Mouse (Mus musculus): ENCODE measurements at regions not wholly inside any gene's neighbourhood (a gene's known extent, or its start where the extent isn't known, plus 50 kb on each side); places are given as distances from the start of the nearest gene placed in this dataset.

DNA sequence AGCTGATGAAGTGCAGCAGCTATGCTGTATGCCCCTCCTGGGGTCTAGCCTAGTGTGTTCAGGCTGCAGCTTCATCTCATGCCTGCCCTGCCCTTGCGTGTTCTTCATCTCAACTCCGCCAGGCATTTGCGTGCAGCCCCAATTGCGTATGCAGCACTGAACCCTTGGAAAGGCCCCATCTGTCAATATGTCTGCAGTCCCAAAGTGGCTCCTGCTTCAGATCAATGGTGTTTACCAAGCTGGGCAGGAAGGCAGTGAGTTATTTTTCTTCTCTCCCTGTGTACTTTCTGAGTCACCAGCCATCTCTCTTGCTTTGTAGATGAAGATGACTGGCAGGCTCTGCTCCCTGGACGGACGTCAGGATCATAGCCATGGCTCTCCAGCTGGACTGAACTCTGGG lies 264.5 kb downstream of the Matn1 start:
- no peak for DNase-seq (ENCODE audit: low read depth, low spot score)

- DNase-seq (ENCODE audit: low read depth, low spot score) = no peak
Measured at GRCm38 (mm10) chr4:131212711-131213110, 268.5 kb downstream of the Matn1 start.

DNA sequence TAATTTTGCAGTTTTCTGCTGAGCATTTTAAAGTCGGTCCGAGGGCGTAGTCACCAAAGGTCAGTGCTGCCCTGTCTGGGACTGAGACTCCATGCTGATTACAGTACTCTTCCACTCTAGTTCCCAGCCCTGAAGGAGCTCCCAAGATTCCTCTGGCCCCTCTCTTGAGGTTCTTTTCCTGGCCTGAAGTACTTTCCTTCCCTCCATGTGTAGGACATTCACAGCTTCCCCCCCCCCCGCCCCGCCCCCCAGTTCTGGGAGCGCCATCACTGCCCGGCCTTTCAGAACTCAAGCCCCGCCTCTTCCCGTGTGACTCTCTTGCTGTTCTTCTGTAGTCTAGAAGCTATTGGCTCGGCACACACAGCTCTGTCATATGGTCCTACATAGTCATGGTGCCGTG lies 271.5 kb downstream of the Matn1 start:
- DNase-seq (ENCODE audit: low read depth, low spot score) = peak; percentile 28

- DNase-seq (ENCODE audit: low read depth, low spot score) = no peak
Measured at GRCm38 (mm10) chr4:131216361-131216760, 272.2 kb downstream of the Matn1 start.

DNA sequence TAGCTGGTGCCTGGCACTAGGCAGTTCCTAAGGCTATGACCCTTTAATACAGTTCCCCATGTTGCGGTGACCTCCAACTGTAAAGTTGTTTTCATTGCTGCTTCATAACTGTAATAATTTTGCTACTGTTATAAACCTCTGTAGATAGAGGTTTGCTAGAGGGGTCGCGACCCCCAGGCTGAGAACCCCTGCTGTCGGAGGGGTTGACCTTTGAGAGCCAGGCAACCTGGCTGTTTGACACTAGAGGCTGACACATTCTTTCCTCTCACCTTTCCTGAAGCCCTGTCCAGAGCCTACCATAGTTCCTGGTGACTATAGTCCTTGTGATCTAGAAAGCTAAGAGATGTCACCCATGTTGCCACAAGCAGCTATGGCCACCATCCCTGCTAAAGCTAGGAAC lies 272.9 kb downstream of the Matn1 start:
- DNase-seq (ENCODE audit: low read depth, low spot score) = no peak

GRCm38 (mm10) chr4:131217571-131218155 lies 273.5 kb downstream of the Matn1 start:
- DNase-seq (ENCODE audit: low read depth, low spot score) = no peak

DNA sequence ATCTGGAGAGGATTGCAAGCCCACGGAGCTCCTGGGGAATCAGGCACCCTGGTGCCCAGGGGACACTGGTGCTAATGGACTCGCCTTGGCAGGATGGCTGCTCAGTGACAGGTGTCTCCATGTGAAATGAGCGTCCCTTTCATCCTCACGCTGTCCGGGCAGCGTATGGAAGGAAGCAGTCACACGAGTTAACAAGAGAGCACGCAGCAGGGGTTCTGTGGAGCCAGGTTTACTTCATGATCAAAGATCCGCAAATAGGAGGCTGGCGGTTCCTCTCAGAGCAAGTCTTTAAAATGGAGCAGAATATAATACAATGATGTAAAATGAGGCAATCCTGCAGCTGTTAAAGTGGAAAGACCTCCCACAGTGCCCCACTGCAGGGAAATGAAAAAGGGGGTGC lies 276.8 kb downstream of the Matn1 start:
- no peak for DNase-seq (ENCODE audit: low read depth, low spot score)

GRCm38 (mm10) chr4:131230361-131230760 lies 286.2 kb downstream of the Matn1 start:
- DNase-seq (ENCODE audit: low read depth, low spot score) = no peak

GRCm38 (mm10) chr4:131236611-131237031 lies 292.4 kb downstream of the Matn1 start:
- DNase-seq (ENCODE audit: low read depth, low spot score) = no peak

GRCm38 (mm10) chr4:131238591-131238990 lies 294.4 kb downstream of the Matn1 start:
- DNase-seq (ENCODE audit: low read depth, low spot score) = no peak

- DNase-seq (ENCODE audit: low read depth, low spot score) = peak; percentile 19
Measured at GRCm38 (mm10) chr4:131239132-131239531, 294.9 kb downstream of the Matn1 start.

- DNase-seq (ENCODE audit: low read depth, low spot score) = peak; percentile 69
Measured at GRCm38 (mm10) chr4:131240457-131240856, 296.3 kb downstream of the Matn1 start.

GRCm38 (mm10) chr4:131242250-131242649 lies 298.1 kb downstream of the Matn1 start:
- DNase-seq (ENCODE audit: low read depth, low spot score) = no peak

DNA sequence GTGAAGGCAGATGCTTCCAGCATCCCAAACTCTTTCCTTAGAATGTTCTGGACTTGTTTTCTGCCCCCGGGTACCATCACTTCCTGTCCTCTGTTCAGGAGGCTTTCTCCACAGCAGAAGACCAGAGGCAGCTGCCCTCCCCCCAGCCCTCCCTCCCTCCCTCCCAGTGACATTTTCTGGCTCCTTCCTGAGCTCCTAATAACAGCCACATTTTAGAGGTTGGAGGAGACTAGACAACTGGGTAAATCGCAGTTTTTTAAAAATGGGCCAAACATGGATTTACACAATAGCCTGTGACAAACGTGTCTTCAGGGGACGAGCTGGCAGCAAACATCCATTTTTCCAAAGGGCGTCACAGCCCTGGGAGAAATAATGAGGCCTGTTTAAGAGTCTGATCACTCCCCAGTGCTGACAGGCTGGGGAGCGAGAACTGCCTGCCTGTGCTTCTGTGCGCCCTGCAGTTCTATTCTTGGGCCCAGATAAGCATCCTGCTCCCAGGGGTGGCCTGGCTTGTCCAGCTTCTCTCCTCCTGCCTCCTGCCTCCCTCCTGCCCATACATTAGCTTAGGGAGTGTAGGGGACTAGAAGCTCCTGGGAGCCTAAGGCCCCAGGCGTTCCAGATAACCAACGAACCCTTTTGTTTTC lies 299.7 kb downstream of the Matn1 start:
- no peak for DNase-seq (ENCODE audit: low read depth, low spot score)

- DNase-seq (ENCODE audit: low read depth, low spot score) = peak; percentile 66
Measured at GRCm38 (mm10) chr4:131252602-131253442, 308.6 kb downstream of the Matn1 start.

DNA sequence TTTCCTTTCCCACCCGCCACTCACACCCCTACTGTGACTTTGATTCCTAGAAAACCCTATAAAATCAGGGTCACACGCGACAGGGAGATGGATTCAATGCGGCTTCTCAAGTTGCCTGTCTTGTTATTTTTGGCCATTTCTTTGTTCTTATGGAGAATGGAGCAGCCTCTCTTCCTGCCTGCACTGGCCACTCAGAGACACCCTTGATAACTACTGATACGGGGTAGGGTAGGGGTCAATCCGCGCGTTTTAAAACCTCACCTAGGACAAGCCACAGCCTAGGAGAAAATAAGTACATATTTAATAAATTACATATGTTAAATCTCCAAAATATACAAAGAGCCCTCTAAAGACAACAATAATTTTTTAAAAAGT lies 309.2 kb downstream of the Matn1 start:
- DNase-seq (ENCODE audit: low read depth, low spot score) = no peak

- DNase-seq (ENCODE audit: low read depth, low spot score) = no peak
Measured at GRCm38 (mm10) chr4:131254243-131254642, 310.1 kb downstream of the Matn1 start.

DNA sequence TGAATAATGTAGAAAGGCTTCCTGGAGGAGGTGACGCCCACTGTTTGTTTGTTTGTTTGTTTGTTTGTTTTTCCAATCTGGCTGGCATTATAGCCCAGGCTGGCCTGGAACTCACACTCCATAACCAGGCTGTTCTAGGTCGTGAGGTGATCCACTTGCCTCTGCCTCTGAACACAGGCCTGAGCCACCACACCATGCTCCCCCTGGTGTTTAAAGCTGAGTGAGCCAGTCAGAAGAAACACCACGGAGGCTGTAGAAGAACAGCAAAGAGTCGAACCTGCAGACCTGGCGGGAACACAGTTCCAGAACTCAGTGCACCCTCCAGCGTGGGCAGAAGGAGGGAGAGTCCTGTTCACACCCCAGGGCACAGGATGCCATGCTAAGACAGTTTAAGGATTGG lies 310.5 kb downstream of the Matn1 start:
- DNase-seq (ENCODE audit: low read depth, low spot score) = peak; percentile 52

DNA sequence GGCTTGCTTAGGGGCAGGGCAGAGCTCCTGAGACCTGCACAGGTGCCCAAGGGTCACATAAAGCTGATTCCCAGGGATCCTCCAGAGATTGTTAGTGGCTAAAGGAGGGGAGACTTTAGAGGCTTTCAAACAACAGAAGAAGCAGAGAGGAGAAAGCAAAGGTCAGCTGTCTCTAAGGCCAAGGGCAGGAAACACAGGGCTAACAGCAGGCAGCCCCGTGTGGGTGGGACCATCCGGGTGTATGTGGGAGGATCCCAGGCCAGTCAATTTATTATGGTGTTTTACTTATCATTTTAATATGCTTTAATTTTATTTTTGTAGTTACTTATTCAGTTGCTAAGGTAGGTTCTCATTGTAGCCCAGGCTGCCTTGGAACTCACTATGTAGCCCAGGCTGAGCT lies 317.1 kb downstream of the Matn1 start:
- DNase-seq (ENCODE audit: low read depth, low spot score) = no peak

- peak; percentile 10 for DNase-seq (ENCODE audit: low read depth, low spot score)
Measured at GRCm38 (mm10) chr4:131262909-131263308, 318.7 kb downstream of the Matn1 start.

DNA sequence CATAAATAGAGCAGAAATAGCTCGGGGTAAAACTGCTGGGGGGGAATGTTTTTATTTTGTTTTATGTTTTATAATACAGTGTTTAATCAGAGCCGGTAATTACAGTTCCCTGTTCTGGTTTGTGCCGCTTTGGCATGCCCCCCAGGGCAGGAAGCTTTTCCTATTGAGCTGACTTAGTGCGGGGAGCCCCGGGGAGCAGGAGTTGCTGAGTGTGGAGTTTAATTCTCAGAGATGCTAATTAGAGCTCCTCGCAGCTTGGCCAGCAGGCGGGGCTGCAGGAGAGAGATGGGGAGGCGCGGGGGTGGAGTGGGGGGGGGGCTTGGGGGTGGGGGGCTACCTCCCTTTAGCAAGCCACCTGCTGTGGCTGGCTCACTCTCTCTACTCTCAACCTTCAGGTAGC lies 322.6 kb downstream of the Matn1 start:
- DNase-seq (ENCODE audit: low read depth, low spot score) = peak; percentile 14

DNA sequence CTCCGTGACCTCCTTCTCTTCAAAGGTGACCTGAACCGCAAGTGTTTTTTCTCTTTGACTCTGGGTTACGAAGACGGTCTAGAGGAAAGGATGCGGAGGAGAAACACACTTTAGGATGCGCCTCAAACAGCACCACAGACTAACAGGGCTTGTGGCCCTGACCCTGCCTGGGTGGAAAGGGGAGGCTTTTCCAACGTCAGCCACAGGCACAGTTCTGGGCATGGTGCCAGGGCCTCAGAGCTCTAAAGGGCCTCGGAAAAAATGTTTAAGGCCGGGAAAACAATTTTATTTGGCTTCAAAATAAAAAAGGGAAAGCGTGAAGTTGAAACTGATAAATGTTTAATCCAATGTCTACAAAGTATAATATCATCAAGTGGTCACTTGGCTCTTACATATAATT lies 323.6 kb downstream of the Matn1 start:
- DNase-seq (ENCODE audit: low read depth, low spot score) = no peak

- DNase-seq (ENCODE audit: low read depth, low spot score) = peak; percentile 28
Measured at GRCm38 (mm10) chr4:131270192-131270591, 326.0 kb downstream of the Matn1 start.
